Mouse (Mus musculus) limb, embryonic 12.5 days (tissue): ENCODE results near the gene Adamtsl3. TPM values are rescaled to one million over a fixed set of nuclear protein-coding genes. Genes with fewer than 3 reads are reported as not detected.
A peak's percentile ranks its signal among the peaks of the same experiment; 100 is the strongest.
"Not testable (repeated sequence)": the region's sequence is repeated elsewhere in the genome, so short reads cannot be mapped to it uniquely, and the experiment has no call there.

Source experiments
- ATAC-seq: fragments of 200-750 bp; cut with Nextera tagmentation; 2 replicates; pipeline ENCODE4 v1.8.0; 2017; ENCODE audit warnings: low read depth, moderate TSS enrichment; ENCODE audit not compliant: insufficient number of reproducible peaks, insufficient read depth, low FRiP score, low TSS enrichment
- H3K27ac ChIP-seq: fragments of 300-500 bp; sonication (generic); 2 replicates; pipeline ENCODE4 v1.5.1; 2016; ENCODE audit warnings: mild to moderate bottlenecking, moderate library complexity
- H3K27me3 ChIP-seq: fragments of 300-500 bp; sonication (generic); 2 replicates; pipeline ENCODE4 v1.6.1; 2016; ENCODE audit warnings: mild to moderate bottlenecking, moderate library complexity
- H3K36me3 ChIP-seq: fragments of 300-500 bp; sonication (generic); 2 replicates; pipeline ENCODE4 v1.6.1; 2016; ENCODE audit warnings: mild to moderate bottlenecking, moderate library complexity
- H3K4me1 ChIP-seq: fragments of 300-500 bp; sonication (generic); replicated peaks from 2 replicates; pipeline ENCODE4 v1.6.1; 2016
- H3K4me2 ChIP-seq: fragments of 300-500 bp; sonication (generic); 2 replicates; pipeline ENCODE4 v1.6.1; 2016; ENCODE audit warnings: mild to moderate bottlenecking, moderate library complexity
- H3K4me3 ChIP-seq: fragments of 300-500 bp; sonication (generic); replicated peaks from 2 replicates; pipeline ENCODE4 v1.5.1; 2016; ENCODE audit warnings: mild to moderate bottlenecking
- H3K9ac ChIP-seq: fragments of 300-500 bp; sonication (generic); replicated peaks from 2 replicates; pipeline ENCODE4 v1.6.1; 2016; ENCODE audit warnings: mild to moderate bottlenecking, moderate library complexity
- H3K9me3 ChIP-seq: fragments of 300-500 bp; sonication (generic); 2 replicates; pipeline ENCODE4 v1.6.1; 2016; ENCODE audit warnings: mild to moderate bottlenecking, moderate library complexity
- WGBS: fragments of 180-500 bp; shearing (Covaris S2); methylation state at CpG from one replicate; pipeline ENCODE4 v1.1.7; 2016; 5-methylcytosine and 5-hydroxymethylcytosine counted together
- polyA plus RNA-seq: library from polyadenylated mRNA; unstranded; fragments of >200 nt; fragmentation: Nextera tagmentation; extraction: Ambion mirVana; gene quantifications from 2 replicates; pipeline ENCODE4 v1.2.1, GENCODE M21; 2016

The Adamtsl3 gene
- polyA plus RNA-seq, 1 experiment from 2014 or later, result 5.5 TPM

DNA sequence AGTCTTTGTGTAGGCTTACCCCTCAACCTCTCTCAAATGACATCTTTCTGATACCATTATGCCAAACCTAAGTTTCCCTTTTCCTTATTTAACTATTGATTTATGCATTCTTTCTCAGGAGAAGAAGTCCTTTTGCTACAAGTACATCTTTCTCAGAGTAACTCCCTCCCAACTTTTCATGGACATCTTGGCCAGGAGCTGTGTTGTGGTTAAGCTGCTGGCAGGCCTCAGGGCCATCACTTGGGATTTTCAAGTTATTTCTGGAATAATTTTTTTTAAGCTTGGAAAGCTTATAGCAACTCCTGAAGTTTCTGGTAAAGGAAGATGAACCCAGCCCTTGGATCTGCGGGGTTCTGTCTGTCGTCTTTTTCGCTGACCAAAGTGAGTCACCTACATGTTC lies 51.6 kb downstream of the Adamtsl3 start:
- Histone ChIP-seq H3K9ac (no peak overlapping the region), H3K27ac (no peak overlapping the region), H3K4me2 (no peak overlapping the region), H3K36me3 (no peaks in the 10 kb centered on the region), H3K4me1 (peaks cover 20% of the 10 kb centered on the region), H3K4me3 (no peak overlapping the region), H3K9me3 (peaks cover 4% of the 10 kb centered on the region; the same call in 1 of the 2 replicates), H3K27me3 (no peaks in the 10 kb centered on the region)
- WGBS, result 97% methylated on average over 3 of the region's 3 CpGs
- no peak for ATAC-seq

DNA sequence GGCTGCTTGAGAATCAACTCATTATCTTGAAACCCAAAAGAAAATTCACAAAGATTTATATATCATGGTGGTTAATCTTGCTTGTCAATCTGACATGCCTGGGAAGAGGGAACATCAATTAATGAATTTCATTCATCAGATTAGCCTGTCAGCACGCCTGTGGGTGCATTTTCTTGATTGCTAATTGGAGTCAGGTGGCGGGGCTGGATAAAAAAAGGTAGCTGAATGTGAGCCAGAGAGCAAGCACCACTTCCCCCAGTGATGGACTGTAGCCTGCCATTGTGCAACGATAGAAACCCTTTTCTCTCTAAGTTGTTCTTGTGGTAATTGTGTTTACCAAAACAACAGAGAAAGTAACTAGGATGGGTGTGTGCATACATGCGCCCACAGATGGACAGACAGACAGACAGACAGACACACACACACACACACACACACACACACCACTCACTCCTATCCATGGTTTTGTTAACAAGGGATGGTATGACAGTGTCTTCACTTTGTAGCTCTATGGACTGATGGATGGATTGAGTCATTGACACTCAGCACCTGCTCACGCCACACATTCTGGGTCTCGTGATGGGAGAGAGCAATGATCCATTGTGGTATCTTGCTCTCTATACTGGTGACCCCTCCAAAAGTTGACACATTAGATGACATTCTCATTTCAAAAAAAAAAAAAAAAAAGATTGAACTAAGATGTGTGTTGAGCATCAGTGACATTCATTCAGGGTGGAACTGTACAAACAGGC lies 59.1 kb downstream of the Adamtsl3 start:
- H3K9me3 ChIP-seq, result peaks cover 4% of the 10 kb centered on the region; the same call in 1 of the 2 replicates
- no peak for ATAC-seq
- no peak overlapping the region for H3K27ac ChIP-seq
- WGBS, result 68% methylated on average over 6 of the region's 6 CpGs
- H3K36me3 ChIP-seq, result no peaks in the 10 kb centered on the region
- no peak overlapping the region for H3K4me3 ChIP-seq
- no peak overlapping the region for H3K9ac ChIP-seq
- H3K27me3 ChIP-seq, result no peaks in the 10 kb centered on the region
- no peak overlapping the region for H3K4me2 ChIP-seq
- peaks cover 8% of the 10 kb centered on the region; the same call in 1 of the 2 replicates for H3K4me1 ChIP-seq

DNA sequence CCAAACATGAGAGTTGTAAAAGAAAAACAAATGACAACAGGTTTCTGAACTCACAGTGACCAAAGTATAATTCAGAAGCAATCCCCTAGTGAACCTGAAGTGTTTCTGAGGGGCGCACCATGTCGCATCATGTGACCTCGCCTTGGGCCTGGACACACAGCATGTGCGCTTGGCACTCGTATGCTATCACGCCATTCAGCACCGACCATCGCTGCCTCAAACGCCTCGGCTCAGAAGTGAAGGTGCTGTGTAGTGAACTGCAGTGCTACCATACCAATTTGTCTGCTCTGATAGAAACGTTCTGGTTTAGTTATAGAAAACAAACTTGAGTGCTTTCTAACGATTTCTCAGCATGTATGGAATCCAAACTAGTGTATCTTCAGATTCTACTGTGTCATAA lies 59.7 kb downstream of the Adamtsl3 start:
- Histone ChIP-seq H3K4me2 (no peak overlapping the region), H3K4me3 (no peak overlapping the region), H3K9me3 (peaks cover 4% of the 10 kb centered on the region; the same call in 1 of the 2 replicates), H3K27me3 (no peaks in the 10 kb centered on the region), H3K27ac (no peak overlapping the region), H3K4me1 (peaks cover 8% of the 10 kb centered on the region; the same call in 1 of the 2 replicates), H3K36me3 (no peaks in the 10 kb centered on the region), H3K9ac (no peak overlapping the region)
- ATAC-seq, result no peak
- 87% methylated on average over 12 of the region's 12 CpGs for WGBS

GRCm38 (mm10) chr7:82395751-82396512 lies 60.4 kb downstream of the Adamtsl3 start:
- ATAC-seq, result no peak
- Histone ChIP-seq H3K27me3 (no peaks in the 10 kb centered on the region), H3K9me3 (no peaks in the 10 kb centered on the region), H3K4me1 (peaks cover 8% of the 10 kb centered on the region; the same call in 1 of the 2 replicates), H3K36me3 (no peaks in the 10 kb centered on the region), H3K4me3 (no peak overlapping the region), H3K27ac (no peak overlapping the region), H3K9ac (no peak overlapping the region), H3K4me2 (no peak overlapping the region)
- 80% methylated on average over 6 of the region's 6 CpGs for WGBS

DNA sequence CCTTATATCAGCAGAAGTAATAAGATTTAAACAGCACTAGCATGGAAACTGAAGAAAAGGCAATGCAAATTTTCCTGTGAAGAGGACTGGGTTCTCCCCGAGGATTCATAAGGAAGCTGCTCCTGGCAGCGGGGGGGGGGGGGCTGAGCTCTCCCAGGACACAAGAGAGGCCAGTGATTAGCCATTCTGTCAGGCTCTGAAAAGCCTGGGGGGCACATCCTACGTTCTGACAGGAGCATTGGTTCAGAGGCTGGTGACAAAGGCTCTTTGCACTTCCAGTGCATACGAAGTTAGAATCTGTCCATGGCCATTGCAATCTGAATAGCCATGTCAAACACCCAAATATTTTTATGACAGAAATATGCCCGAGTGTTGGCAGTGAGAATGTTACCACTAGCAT lies 61.4 kb downstream of the Adamtsl3 start:
- Histone ChIP-seq H3K9ac (no peak overlapping the region), H3K9me3 (no peaks in the 10 kb centered on the region), H3K27me3 (no peaks in the 10 kb centered on the region), H3K36me3 (no peaks in the 10 kb centered on the region), H3K4me2 (no peak overlapping the region), H3K4me1 (peaks cover 8% of the 10 kb centered on the region; the same call in 1 of the 2 replicates), H3K27ac (no peak overlapping the region), H3K4me3 (no peak overlapping the region)
- 60% methylated on average over 3 of the region's 5 CpGs for WGBS
- ATAC-seq, result no peak

GRCm38 (mm10) chr7:82397632-82398031 lies 62.1 kb downstream of the Adamtsl3 start:
- H3K27me3 ChIP-seq, result no peaks in the 10 kb centered on the region
- H3K4me1 ChIP-seq, result peaks cover 8% of the 10 kb centered on the region; the same call in 1 of the 2 replicates
- 53% methylated on average over 8 of the region's 8 CpGs for WGBS
- H3K9ac ChIP-seq, result no peak overlapping the region
- no peaks in the 10 kb centered on the region for H3K9me3 ChIP-seq
- no peak for ATAC-seq
- no peaks in the 10 kb centered on the region for H3K36me3 ChIP-seq
- H3K27ac ChIP-seq, result peak overlapping the region; percentile 69
- no peak overlapping the region for H3K4me3 ChIP-seq
- no peak overlapping the region for H3K4me2 ChIP-seq

DNA sequence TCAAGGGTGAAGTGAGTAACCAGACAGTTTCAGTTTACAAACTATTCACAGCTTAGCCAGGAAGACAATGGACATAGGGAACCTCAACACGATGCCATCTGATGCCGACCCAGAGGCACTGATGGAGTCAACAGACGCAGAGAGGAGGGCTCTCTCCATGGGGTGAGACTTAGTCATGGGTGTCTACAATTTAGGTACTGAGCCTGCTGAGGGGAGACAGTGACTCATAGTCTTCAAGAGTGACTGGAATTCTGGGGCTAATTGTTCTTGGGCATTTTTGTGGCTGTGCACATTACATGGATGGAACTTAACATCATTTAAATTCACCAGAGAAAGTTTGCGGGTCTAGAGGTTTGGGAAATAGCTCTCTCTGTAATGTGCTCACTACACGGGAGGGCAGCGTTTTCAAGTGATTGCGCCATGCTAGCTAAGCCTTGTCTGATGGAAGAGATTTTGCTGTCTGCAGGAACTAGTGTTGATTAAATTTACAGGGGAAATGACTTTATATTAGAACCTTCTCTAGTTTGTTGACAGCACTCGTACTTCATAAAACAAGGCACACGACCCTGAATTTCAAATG lies 70.1 kb downstream of the Adamtsl3 start:
- Histone ChIP-seq H3K27ac (no peak overlapping the region), H3K36me3 (no peaks in the 10 kb centered on the region), H3K4me3 (no peak overlapping the region), H3K27me3 (no peaks in the 10 kb centered on the region), H3K4me2 (no peak overlapping the region), H3K4me1 (no peaks in the 10 kb centered on the region), H3K9me3 (no peaks in the 10 kb centered on the region), H3K9ac (no peak overlapping the region)
- no peak for ATAC-seq
- WGBS, result 79% methylated on average over 9 of the region's 9 CpGs

- H3K36me3 ChIP-seq, result no peaks in the 10 kb centered on the region
- H3K4me1 ChIP-seq, result no peaks in the 10 kb centered on the region
- no peak overlapping the region for H3K9ac ChIP-seq
- no peaks in the 10 kb centered on the region for H3K27me3 ChIP-seq
- WGBS, result 63% methylated on average over 4 of the region's 4 CpGs
- no peak overlapping the region for H3K27ac ChIP-seq
- ATAC-seq, result no peak
- H3K4me2 ChIP-seq, result no peak overlapping the region
- no peak overlapping the region for H3K4me3 ChIP-seq
- H3K9me3 ChIP-seq, result no peaks in the 10 kb centered on the region
Measured at GRCm38 (mm10) chr7:82410966-82411365, 75.5 kb downstream of the Adamtsl3 start.

- Histone ChIP-seq H3K27me3 (no peaks in the 10 kb centered on the region), H3K4me2 (no peak overlapping the region), H3K9me3 (no peaks in the 10 kb centered on the region), H3K27ac (no peak overlapping the region), H3K4me3 (no peak overlapping the region), H3K36me3 (no peaks in the 10 kb centered on the region), H3K9ac (no peak overlapping the region), H3K4me1 (peaks cover 17% of the 10 kb centered on the region)
- 69% methylated on average over 6 of the region's 6 CpGs for WGBS
- no peak for ATAC-seq
Measured at GRCm38 (mm10) chr7:82416653-82417052, 81.2 kb downstream of the Adamtsl3 start.

- H3K4me2 ChIP-seq, result no peak overlapping the region
- no peak for ATAC-seq
- no peaks in the 10 kb centered on the region for H3K27me3 ChIP-seq
- H3K36me3 ChIP-seq, result no peaks in the 10 kb centered on the region
- no peaks in the 10 kb centered on the region for H3K9me3 ChIP-seq
- H3K4me3 ChIP-seq, result no peak overlapping the region
- peaks cover 21% of the 10 kb centered on the region for H3K4me1 ChIP-seq
- H3K9ac ChIP-seq, result no peak overlapping the region
- H3K27ac ChIP-seq, result no peak overlapping the region
- 78% methylated on average over 4 of the region's 4 CpGs for WGBS
Measured at GRCm38 (mm10) chr7:82417053-82417452, 81.6 kb downstream of the Adamtsl3 start.

DNA sequence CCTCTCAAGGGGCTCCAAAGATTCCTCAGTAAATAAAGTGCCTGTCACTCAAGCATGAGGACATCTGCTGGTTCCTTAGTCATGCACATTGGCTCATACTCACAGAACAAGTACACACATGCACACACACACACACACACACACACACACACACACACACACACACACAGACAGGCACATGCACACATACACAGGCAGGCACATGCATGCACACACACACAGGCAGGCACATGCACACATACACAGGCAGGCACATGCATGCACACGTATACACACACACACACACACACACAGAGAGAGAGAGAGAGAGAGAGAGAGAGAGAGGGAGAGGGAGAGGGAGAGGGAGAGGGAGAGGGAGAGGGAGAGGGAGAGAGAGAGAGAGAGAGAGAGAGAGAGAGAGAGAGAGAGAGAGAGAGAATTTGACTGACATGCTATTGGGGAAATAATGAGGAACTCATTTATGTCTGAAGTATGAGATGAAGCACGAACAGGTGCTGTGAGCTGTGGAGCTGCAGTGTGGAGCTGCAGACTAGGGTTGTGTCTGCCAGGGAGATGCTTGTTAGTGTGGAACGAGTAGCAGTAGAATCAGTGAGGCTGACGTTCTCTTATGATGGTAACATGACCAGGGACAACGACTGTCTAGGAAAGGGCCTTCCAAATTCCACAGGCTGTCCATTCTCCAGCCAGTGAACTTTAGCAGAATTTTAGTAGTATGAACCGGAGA lies 85.0 kb downstream of the Adamtsl3 start:
- not testable (repeated sequence) for H3K27me3 ChIP-seq, ATAC-seq, H3K36me3 ChIP-seq, H3K9ac ChIP-seq, H3K4me3 ChIP-seq, H3K4me2 ChIP-seq, H3K9me3 ChIP-seq
- WGBS, result 51% methylated on average over 5 of the region's 6 CpGs
- Histone ChIP-seq H3K27ac (peak overlapping the region; percentile 50; the same call in 1 of the 2 replicates), H3K4me1 (peaks cover 51% of the 10 kb centered on the region)
